Mouse (Mus musculus) spleen, adult 2 months (tissue): Measurements from ENCODE around the gene Sfi1.
"Not testable (repeated sequence)": the region's sequence is repeated elsewhere in the genome, so short reads cannot be mapped to it uniquely, and the experiment has no call there.

Source experiments
- CTCF ChIP-seq: fragments of 200-500 bp; IDR thresholded peaks from 2 replicates; pipeline ENCODE4 v1.5.1; 2011; ENCODE audit warnings: mild to moderate bottlenecking, inconsistent platforms; ENCODE audit not compliant: insufficient read depth, insufficient read length, insufficient replicate concordance; ENCODE audit errors: extremely low read depth
- POLR2A ChIP-seq: fragments of 200-500 bp; IDR thresholded peaks from 2 replicates; pipeline ENCODE4 v1.6.1; 2011; ENCODE audit warnings: low read depth, low read length, inconsistent platforms

DNA sequence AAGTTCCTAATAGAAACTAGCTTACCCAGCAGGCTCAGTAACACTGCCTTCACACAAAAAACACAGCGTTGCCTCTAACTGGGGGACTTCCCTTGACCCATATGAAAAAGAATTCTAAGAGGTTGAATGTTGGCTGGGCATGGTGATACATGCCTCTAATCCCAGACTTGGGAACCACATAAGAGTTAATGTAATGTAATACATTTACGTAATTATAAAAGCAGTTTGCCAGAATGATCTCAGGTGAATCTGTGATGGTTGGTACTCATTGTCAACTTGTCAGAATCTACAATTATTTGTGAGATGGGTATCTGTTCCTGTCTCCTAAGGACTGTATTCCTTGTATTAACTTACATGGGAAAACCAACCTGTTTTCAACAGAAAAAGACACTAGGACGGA, 36.3 kb downstream of the Sfi1 start:
- TF ChIP-seq CTCF, POLR2A: not testable (repeated sequence)
